Mouse (Mus musculus) lung, embryonic 14.5 days (tissue): ENCODE data around the gene Itsn1. TPM values are rescaled to one million over a fixed set of nuclear protein-coding genes. Genes with fewer than 3 reads are reported as not detected.

Source experiments
- ATAC-seq: fragments of 200-750 bp; cut with Nextera tagmentation; 2 replicates; pipeline ENCODE4 v1.8.0; 2017; ENCODE audit warnings: mild to moderate bottlenecking, moderate TSS enrichment, moderate library complexity; ENCODE audit not compliant: insufficient read depth
- DNase-seq: peaks from one replicate; pipeline ENCODE4 v3.0.0-alpha.2; 2015
- H3K27ac ChIP-seq: fragments of 300-500 bp; sonication (generic); 2 replicates; pipeline ENCODE4 v1.5.1; 2014; ENCODE audit warnings: low read depth, mild to moderate bottlenecking, moderate library complexity
- H3K27me3 ChIP-seq: fragments of 300-500 bp; sonication (generic); 2 replicates; pipeline ENCODE4 v1.6.1; 2014; ENCODE audit warnings: low read length, control low read depth; ENCODE audit not compliant: insufficient read depth
- H3K36me3 ChIP-seq: fragments of 300-500 bp; sonication (generic); 2 replicates; pipeline ENCODE4 v1.6.1; 2014; ENCODE audit warnings: control low read depth; ENCODE audit not compliant: insufficient read depth
- H3K4me1 ChIP-seq: fragments of 300-500 bp; sonication (generic); 2 replicates; pipeline ENCODE4 v1.6.1; 2014; ENCODE audit warnings: antibody characterized with exemption, control low read depth; ENCODE audit not compliant: insufficient read depth
- H3K4me2 ChIP-seq: fragments of 300-500 bp; sonication (generic); 2 replicates; pipeline ENCODE4 v1.6.1; 2014; ENCODE audit warnings: mild to moderate bottlenecking
- H3K4me3 ChIP-seq: fragments of 300-500 bp; sonication (generic); 2 replicates; pipeline ENCODE4 v1.5.1; 2014; ENCODE audit warnings: low read depth, low read length
- H3K9ac ChIP-seq: fragments of 300-500 bp; sonication (generic); 2 replicates; pipeline ENCODE4 v1.6.1; 2014
- H3K9me3 ChIP-seq: fragments of 300-500 bp; sonication (generic); 2 replicates; pipeline ENCODE4 v1.6.1; 2016; ENCODE audit warnings: low read depth, low read length, control low read depth
- CTCF ChIP-seq: IDR thresholded peaks from 2 replicates; pipeline ENCODE4 v1.5.1; 2016; ENCODE audit warnings: antibody characterized with exemption, low read depth
- WGBS: fragments of 180-500 bp; shearing (Covaris S2); extraction: QIAGEN DNeasy Blood & Tissue Kit; methylation state at CpG from one replicate; pipeline ENCODE4 v1.1.7; 2014; 5-methylcytosine and 5-hydroxymethylcytosine counted together
- polyA plus RNA-seq: library from polyadenylated mRNA; unstranded; fragments of >200 nt; fragmentation: Nextera tagmentation; extraction: Ambion mirVana; gene quantifications from 2 replicates; pipeline ENCODE4 v1.2.1, GENCODE M21; 2014

The Itsn1 gene
- polyA plus RNA-seq, 1 experiment from 2014 or later = 25.4 TPM

DNA sequence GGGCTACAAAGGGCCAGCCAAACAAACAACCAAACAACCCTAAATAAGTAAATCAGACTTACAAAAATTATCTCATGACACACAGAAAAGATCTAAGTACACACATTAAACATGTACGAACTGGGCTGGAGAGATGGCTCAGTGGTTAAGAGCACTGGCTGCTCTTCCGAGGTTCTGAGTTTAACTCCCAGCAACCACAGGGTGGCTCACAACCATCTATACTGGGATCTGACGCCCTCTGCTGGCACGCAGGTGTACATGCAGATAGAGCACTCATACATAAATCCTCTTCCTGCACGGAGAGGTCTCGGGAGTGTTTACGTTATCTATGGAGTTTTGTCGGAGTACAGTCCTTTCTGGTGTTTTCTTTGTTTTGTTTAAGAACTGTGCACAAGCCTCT, 206.0 kb downstream of the Itsn1 start:
- no peaks in the 10 kb centered on the region for H3K4me1 ChIP-seq
- H3K9me3 ChIP-seq = no peaks in the 10 kb centered on the region
- no peak overlapping the region for H3K4me3 ChIP-seq
- ATAC-seq (no peak), DNase-seq (peak; percentile 69)
- no peaks in the 10 kb centered on the region for H3K27me3 ChIP-seq
- no peak overlapping the region for H3K4me2 ChIP-seq
- WGBS = 28% methylated on average over 8 of the region's 8 CpGs
- no peak overlapping the region for H3K27ac ChIP-seq
- peak; percentile 82 for TF ChIP-seq CTCF
- 0 out of 2 replicates have a peak, but pooled peaks cover under 1% of the 10 kb centered on the region for H3K36me3 ChIP-seq
- H3K9ac ChIP-seq = no peak overlapping the region

- H3K9ac ChIP-seq = no peak overlapping the region
- H3K27ac ChIP-seq = no peak overlapping the region
- H3K4me1 ChIP-seq = no peaks in the 10 kb centered on the region
- no peaks in the 10 kb centered on the region for H3K27me3 ChIP-seq
- no peak for DNase-seq
- H3K4me3 ChIP-seq = no peak overlapping the region
- H3K4me2 ChIP-seq = no peak overlapping the region
- H3K9me3 ChIP-seq = no peaks in the 10 kb centered on the region
- 50% methylated on average over 8 of the region's 8 CpGs for WGBS
- no peak for TF ChIP-seq CTCF
- no peak for ATAC-seq
- no peaks in the 10 kb centered on the region for H3K36me3 ChIP-seq
Observed at GRCm38 (mm10) chr16:91935726-91936125, 206.6 kb downstream of the Itsn1 start.

- H3K4me3 ChIP-seq = no peak overlapping the region
- H3K4me1 ChIP-seq = no peaks in the 10 kb centered on the region
- no peaks in the 10 kb centered on the region for H3K36me3 ChIP-seq
- no peak overlapping the region for H3K27ac ChIP-seq
- ATAC-seq (0 out of 2 replicates have a peak, but pooled peaks have one; percentile 16), DNase-seq (peak; percentile 95)
- peak; percentile 94 for TF ChIP-seq CTCF
- no peaks in the 10 kb centered on the region for H3K27me3 ChIP-seq
- WGBS = 46% methylated on average over 10 of the region's 10 CpGs
- H3K9me3 ChIP-seq = no peaks in the 10 kb centered on the region
- H3K9ac ChIP-seq = no peak overlapping the region
- no peak overlapping the region for H3K4me2 ChIP-seq
Observed at GRCm38 (mm10) chr16:91936340-91937030, 207.4 kb downstream of the Itsn1 start.

GRCm38 (mm10) chr16:91937281-91937680, 208.2 kb downstream of the Itsn1 start:
- Histone ChIP-seq H3K36me3 (no peaks in the 10 kb centered on the region), H3K9me3 (no peaks in the 10 kb centered on the region), H3K9ac (no peak overlapping the region), H3K4me3 (no peak overlapping the region), H3K4me2 (no peak overlapping the region), H3K27ac (no peak overlapping the region), H3K27me3 (no peaks in the 10 kb centered on the region), H3K4me1 (no peaks in the 10 kb centered on the region)
- ATAC-seq = no peak
- no peak for TF ChIP-seq CTCF
- WGBS = 82% methylated on average over 11 of the region's 11 CpGs
- no peak for DNase-seq

GRCm38 (mm10) chr16:91938141-91938540, 209.1 kb downstream of the Itsn1 start:
- Histone ChIP-seq H3K4me1 (no peaks in the 10 kb centered on the region), H3K4me2 (no peak overlapping the region), H3K9me3 (no peaks in the 10 kb centered on the region), H3K9ac (no peak overlapping the region), H3K27me3 (no peaks in the 10 kb centered on the region), H3K4me3 (no peak overlapping the region), H3K36me3 (no peaks in the 10 kb centered on the region), H3K27ac (no peak overlapping the region)
- 66% methylated on average over 5 of the region's 5 CpGs for WGBS
- no peak for ATAC-seq
- DNase-seq = no peak
- no peak for TF ChIP-seq CTCF

DNA sequence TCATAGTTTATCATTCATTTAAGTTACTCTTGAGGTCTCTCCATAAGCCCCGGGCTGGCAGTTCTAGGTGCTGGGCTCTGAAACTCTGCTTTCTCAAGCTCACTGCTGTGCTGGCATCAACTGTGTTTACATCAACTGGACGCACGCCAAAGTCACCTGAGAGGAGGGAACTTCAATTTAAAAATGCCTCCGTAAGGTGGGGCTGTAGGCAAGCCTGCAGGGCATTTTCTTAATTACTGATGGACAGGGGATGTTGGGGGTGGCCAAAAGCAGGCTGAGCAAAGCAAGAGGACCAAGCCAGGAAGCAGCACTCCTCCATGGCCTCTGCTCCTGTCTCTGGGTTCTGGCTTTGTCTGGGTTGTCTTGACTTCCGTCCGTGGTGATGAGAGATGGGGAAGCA, 211.6 kb downstream of the Itsn1 start:
- ATAC-seq (no peak), DNase-seq (peak; percentile 37)
- TF ChIP-seq CTCF = no peak

DNA sequence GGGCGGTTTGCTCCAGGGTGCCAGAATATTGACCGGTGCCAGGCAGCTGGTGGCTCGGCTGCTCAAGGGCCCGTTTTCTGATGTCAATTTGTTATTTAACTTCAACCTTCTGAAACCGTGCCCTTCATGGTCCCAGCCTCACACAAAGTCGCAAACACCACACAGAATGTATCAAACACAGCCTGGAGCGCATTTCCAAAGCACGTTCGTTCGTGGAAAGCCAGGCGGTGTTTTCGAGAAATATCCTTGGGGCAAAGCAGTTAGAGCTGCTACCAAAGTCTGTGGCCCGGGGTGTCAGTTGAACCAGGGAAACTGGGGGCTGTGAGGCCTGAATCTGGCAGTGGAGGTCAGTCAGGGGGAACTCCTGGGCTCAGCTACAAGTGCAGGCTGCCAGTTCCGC, 213.1 kb downstream of the Itsn1 start:
- 83% methylated on average over 14 of the region's 14 CpGs for WGBS
- H3K4me2 ChIP-seq = no peak overlapping the region
- H3K27me3 ChIP-seq = no peaks in the 10 kb centered on the region
- DNase-seq (no peak), ATAC-seq (no peak)
- TF ChIP-seq CTCF = no peak
- no peaks in the 10 kb centered on the region for H3K36me3 ChIP-seq
- no peak overlapping the region for H3K4me3 ChIP-seq
- no peak overlapping the region for H3K27ac ChIP-seq
- no peaks in the 10 kb centered on the region for H3K9me3 ChIP-seq
- no peak overlapping the region for H3K9ac ChIP-seq
- H3K4me1 ChIP-seq = no peaks in the 10 kb centered on the region

More for the DNA sequence above, 211.6 kb downstream of the Itsn1 start:
- no peaks in the 10 kb centered on the region for H3K9me3 ChIP-seq
- no peak overlapping the region for H3K27ac ChIP-seq
- no peaks in the 10 kb centered on the region for H3K36me3 ChIP-seq
- H3K9ac ChIP-seq = no peak overlapping the region
- no peaks in the 10 kb centered on the region for H3K4me1 ChIP-seq
- WGBS = 55% methylated on average over 6 of the region's 6 CpGs
- H3K4me2 ChIP-seq = no peak overlapping the region
- no peaks in the 10 kb centered on the region for H3K27me3 ChIP-seq
- no peak overlapping the region for H3K4me3 ChIP-seq
